Mouse (Mus musculus): ENCODE measurements around the gene Rftn2.

The Rftn2 gene

GRCm38 (mm10) chr1:55210202-55210965 is 16.2 kb downstream of the Rftn2 start:
- DNase-seq, result no peak

GRCm38 (mm10) chr1:55208500-55209140 is 18.0 kb downstream of the Rftn2 start:
- no peak for DNase-seq

GRCm38 (mm10) chr1:55207561-55207960 is 19.0 kb downstream of the Rftn2 start:
- no peak for DNase-seq

GRCm38 (mm10) chr1:55205808-55206327 is 20.7 kb downstream of the Rftn2 start:
- no peak for DNase-seq

GRCm38 (mm10) chr1:55201850-55202752 is 24.5 kb downstream of the Rftn2 start:
- DNase-seq, result no peak

GRCm38 (mm10) chr1:55198719-55199118 is 27.9 kb downstream of the Rftn2 start:
- DNase-seq, result no peak

GRCm38 (mm10) chr1:55196327-55197003 is 30.1 kb downstream of the Rftn2 start:
- no peak for DNase-seq

GRCm38 (mm10) chr1:55195021-55195420 is 31.6 kb downstream of the Rftn2 start:
- no peak for DNase-seq

- DNase-seq, result no peak
These were observed 32.3 kb downstream of the Rftn2 start for GRCm38 (mm10) chr1:55194064-55194915.

- DNase-seq, result peak in 1 of 2 experiments; percentile 17
These were observed 33.3 kb downstream of the Rftn2 start for GRCm38 (mm10) chr1:55193316-55193715.

GRCm38 (mm10) chr1:55192824-55193223 is 33.8 kb downstream of the Rftn2 start:
- no peak for DNase-seq

GRCm38 (mm10) chr1:55192015-55192414 is 34.6 kb downstream of the Rftn2 start:
- no peak for DNase-seq

GRCm38 (mm10) chr1:55186592-55187210 is 39.9 kb downstream of the Rftn2 start:
- no peak for DNase-seq

- DNase-seq, result no peak
These were observed 40.9 kb downstream of the Rftn2 start for GRCm38 (mm10) chr1:55185718-55186117.

- DNase-seq, result no peak
These were observed 44.2 kb downstream of the Rftn2 start for GRCm38 (mm10) chr1:55182392-55182791.

GRCm38 (mm10) chr1:55179917-55180566 is 46.5 kb downstream of the Rftn2 start:
- no peak for DNase-seq

GRCm38 (mm10) chr1:55174558-55175034 is 52.0 kb downstream of the Rftn2 start:
- no peak for DNase-seq

GRCm38 (mm10) chr1:55173720-55174557 is 52.6 kb downstream of the Rftn2 start:
- DNase-seq, result no peak

All from cerebellum, postnatal 36 days (tissue).